Mouse (Mus musculus) brown adipose tissue, adult 24 weeks (tissue): ENCODE data around the gene Dst. TPM values are rescaled to one million over a fixed set of nuclear protein-coding genes. Genes with fewer than 3 reads are reported as not detected.

ENCODE experiments used
- H3K27ac ChIP-seq: fragments of 200-500 bp; replicated peaks from 2 replicates; pipeline ENCODE4 v1.5.1; 2012; ENCODE audit warnings: low read depth, mild to moderate bottlenecking, low read length
- H3K4me1 ChIP-seq: fragments of 200-500 bp; 2 replicates; pipeline ENCODE4 v1.6.1; 2012; ENCODE audit warnings: low read length, mixed read lengths; ENCODE audit not compliant: control insufficient read depth, insufficient read depth, insufficient read length
- H3K4me3 ChIP-seq: fragments of 200-500 bp; 2 replicates; pipeline ENCODE4 v1.5.1; 2012; ENCODE audit warnings: low read depth, mild to moderate bottlenecking, low read length, moderate library complexity; ENCODE audit not compliant: insufficient read depth
- polyA plus RNA-seq: library from polyadenylated mRNA; stranded (reverse); fragments of >200 nt; gene quantifications from 2 replicates; pipeline ENCODE4 v1.2.4, GENCODE M21; 2012; ENCODE audit not compliant: missing spikeins, insufficient read depth, insufficient read length

The Dst gene
- polyA plus RNA-seq, 1 experiment, result 42.7 TPM

DNA sequence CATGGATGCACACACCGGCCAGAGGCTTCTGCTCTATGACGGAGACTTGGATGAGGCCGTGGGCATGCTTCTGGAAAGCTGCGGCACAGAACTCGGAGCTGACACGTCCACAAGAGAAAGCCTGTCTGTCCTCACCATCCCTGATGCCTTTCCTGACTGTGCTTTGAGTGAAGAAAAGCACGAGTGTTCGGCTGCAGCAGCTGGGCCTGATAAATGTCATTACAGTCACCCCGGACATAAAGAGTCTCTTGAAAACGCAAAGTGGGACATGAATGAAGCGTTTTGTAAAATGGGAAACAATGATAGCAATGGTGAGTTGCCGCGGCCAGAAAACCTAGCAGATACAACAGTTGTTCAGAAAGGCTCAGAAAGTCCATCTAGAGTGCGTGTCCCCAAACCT is 281.3 kb downstream of the Dst start:
- no peak overlapping the region for H3K27ac ChIP-seq
- H3K4me3 ChIP-seq, result no peak overlapping the region
- no peaks in the 10 kb centered on the region for H3K4me1 ChIP-seq

DNA sequence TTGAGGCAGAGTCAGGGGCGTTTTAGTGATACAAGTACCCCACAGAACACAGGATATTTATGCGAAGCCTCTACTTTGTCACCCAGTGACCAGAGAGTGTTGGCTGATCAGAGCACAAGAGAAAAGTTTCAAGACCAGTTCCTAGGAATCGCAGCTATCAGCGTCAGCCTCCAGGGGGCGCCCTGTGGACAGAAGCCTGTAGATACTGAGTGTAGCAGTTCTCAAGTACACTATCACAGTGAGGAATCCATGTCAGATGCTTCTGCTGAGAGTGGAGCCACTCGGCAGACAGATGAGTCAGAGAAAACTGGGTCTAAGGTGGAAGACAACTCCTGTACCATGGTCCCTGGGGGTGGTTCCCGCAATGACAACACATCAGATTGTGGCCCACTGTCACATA is 281.9 kb downstream of the Dst start:
- Histone ChIP-seq H3K4me3 (no peak overlapping the region), H3K4me1 (no peaks in the 10 kb centered on the region), H3K27ac (no peak overlapping the region)

GRCm38 (mm10) chr1:34192174-34192573 is 284.1 kb downstream of the Dst start:
- H3K4me3 ChIP-seq, result no peak overlapping the region

DNA sequence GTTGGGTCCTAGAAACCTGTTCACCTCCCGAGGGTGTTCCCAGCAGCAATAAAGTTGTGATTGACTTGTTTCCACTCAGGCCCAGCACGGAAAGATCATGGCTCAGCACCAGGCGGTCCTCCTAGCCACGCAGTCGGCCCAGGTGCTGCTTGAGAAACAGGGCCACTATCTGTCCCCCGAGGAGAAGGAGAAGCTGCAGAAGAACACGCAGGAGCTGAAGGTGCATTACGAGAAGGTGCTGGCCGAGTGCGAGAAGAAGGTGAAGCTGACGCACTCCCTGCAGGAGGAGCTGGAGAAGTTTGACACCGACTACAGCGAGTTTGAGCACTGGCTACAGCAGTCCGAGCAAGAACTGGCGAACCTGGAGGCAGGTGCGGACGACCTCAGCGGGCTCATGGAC is 292.8 kb downstream of the Dst start:
- Histone ChIP-seq H3K4me3 (no peak overlapping the region), H3K4me1 (no peaks in the 10 kb centered on the region), H3K27ac (no peak overlapping the region)

More at GRCm38 (mm10) chr1:34192174-34192573, 284.1 kb downstream of the Dst start:
- Histone ChIP-seq H3K4me1 (no peaks in the 10 kb centered on the region), H3K27ac (no peak overlapping the region)

DNA sequence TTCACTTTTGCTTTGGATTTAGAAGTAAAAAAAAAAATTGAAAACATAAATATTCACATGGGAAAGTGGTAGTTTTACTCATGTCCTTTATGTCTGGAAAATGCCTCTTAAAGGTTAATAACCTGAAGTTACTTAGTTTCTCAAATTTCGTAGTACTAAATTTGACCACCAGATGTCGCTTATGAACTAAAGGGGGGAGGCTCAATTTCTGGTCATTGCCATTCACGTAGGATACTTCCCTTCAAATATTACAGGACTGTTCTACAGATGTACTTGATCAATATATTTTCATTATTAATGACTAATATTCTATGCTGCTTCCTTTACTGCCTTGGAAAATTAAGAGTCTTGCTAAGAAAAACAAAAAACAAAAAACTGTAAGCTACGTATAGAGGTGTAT is 293.5 kb downstream of the Dst start:
- Histone ChIP-seq H3K4me3 (no peak overlapping the region), H3K4me1 (no peaks in the 10 kb centered on the region), H3K27ac (no peak overlapping the region)

DNA sequence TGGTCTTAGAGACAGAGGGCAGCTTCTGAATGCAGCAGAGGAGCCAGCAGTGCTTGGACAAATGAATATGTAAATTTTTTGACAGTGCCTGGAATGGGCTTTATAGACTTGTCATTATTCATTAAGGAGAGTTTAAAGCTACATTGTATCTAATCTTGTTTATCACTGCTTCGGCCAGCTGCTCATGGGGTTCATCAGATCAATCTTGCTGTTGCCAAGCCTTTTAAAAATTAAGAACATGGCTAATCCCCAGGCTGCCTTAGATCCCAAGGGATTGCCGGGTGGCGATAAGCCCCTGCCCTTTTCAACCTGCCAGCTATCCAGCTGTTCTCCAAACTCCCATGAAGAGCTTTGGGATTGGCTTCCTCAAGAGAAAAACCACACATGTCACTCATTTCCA is 303.7 kb downstream of the Dst start:
- Histone ChIP-seq H3K4me3 (no peak overlapping the region), H3K4me1 (no peaks in the 10 kb centered on the region), H3K27ac (no peak overlapping the region)

DNA sequence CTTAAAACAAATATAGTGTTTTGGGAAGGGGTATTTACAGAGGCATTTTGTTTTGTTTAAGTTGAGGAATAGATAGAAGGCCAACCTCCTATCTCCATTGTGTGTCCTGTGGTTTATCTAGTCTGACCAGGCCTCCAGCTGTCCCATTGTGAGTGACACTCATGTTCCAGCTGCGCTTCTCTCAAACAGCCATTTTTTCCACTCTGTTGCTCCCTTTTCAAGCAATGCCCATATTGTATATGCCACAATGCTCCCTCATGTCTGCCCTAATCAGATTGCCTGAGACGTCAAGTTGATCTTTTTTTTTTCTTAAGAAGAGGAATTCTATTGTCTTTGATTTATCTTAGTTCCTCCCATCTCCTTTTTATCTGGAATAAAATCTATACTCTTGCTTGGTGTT is 308.4 kb downstream of the Dst start:
- Histone ChIP-seq H3K4me1 (no peaks in the 10 kb centered on the region), H3K4me3 (no peak overlapping the region), H3K27ac (no peak overlapping the region)

DNA sequence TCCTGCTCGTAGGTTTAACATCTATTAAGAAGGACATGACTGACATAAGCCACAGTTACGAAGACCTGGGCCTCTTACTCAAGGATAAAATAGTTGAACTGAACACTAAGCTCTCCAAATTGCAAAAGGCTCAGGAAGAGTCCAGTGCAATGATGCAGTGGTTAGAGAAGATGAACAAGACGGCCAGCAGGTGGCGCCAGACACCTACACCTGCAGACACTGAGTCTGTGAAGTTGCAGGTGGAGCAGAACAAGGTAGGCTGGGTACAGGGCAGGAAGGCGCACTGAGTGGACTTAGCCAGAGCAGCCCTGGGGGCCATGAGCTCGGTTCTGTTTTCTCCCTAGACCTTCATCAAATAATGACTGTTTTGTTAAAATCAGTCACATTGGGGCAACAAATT is 310.3 kb downstream of the Dst start:
- Histone ChIP-seq H3K4me3 (no peak overlapping the region), H3K27ac (no peak overlapping the region)

GRCm38 (mm10) chr1:34218801-34219200 is 310.8 kb downstream of the Dst start:
- H3K27ac ChIP-seq, result no peak overlapping the region
- H3K4me1 ChIP-seq, result no peaks in the 10 kb centered on the region
- H3K4me3 ChIP-seq, result no peak overlapping the region

More for the DNA sequence above, 310.3 kb downstream of the Dst start:
- H3K4me1 ChIP-seq, result no peaks in the 10 kb centered on the region

DNA sequence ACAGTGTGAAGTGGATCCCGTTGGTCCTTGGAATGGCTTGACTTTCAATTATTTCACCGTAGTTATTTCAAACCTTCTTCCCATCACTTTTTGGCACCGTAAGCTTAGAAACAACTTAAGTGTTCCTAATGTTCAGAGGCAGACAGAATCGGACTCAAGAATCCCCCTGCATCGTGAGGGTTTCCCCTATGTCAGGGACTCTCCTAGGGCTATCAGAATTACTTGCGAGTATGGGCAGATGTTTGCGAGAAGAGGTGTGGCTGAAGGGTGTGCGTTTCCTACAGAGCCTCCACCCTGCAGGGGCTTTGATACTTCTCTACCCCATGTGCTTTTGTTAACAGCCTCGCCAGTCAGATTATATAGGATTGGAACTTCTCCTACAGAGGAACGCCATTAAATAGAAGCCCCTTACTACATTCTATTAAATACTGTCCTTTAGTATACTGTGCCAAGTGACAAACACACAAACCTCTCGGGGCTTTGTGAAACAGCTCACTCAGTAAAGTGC is 312.1 kb downstream of the Dst start:
- no peaks in the 10 kb centered on the region for H3K4me1 ChIP-seq
- no peak overlapping the region for H3K27ac ChIP-seq
- no peak overlapping the region for H3K4me3 ChIP-seq

- Histone ChIP-seq H3K4me1 (no peaks in the 10 kb centered on the region), H3K4me3 (no peak overlapping the region), H3K27ac (no peak overlapping the region)
Measured at GRCm38 (mm10) chr1:34223866-34224265, 315.8 kb downstream of the Dst start.

DNA sequence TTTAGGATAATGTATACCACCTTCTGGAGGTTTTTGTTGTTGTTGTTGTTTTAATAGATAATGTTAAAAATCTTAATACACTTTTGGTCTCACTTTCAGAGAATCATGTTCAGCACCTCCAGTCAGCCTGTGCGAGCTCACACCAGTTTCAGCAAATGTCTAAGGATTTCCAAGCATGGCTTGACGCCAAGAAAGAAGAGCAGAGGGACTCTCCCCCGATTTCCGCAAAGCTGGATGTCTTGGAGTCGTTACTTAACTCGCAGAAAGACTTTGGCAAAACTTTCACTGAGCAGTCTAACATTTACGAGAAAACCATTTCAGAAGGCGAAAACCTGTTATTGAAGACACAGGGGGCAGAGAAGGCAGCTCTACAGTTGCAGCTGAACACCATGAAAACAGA is 319.7 kb downstream of the Dst start:
- Histone ChIP-seq H3K4me1 (no peaks in the 10 kb centered on the region), H3K4me3 (no peak overlapping the region), H3K27ac (no peak overlapping the region)

GRCm38 (mm10) chr1:34231041-34231440 is 323.0 kb downstream of the Dst start:
- no peak overlapping the region for H3K27ac ChIP-seq
- H3K4me1 ChIP-seq, result peaks cover 5% of the 10 kb centered on the region; the same call in 1 of the 2 replicates
- H3K4me3 ChIP-seq, result no peak overlapping the region

GRCm38 (mm10) chr1:34236254-34236723 is 328.3 kb downstream of the Dst start:
- Histone ChIP-seq H3K4me3 (peak overlapping the region; percentile 56), H3K27ac (peak overlapping the region; percentile 26; the same call in 1 of the 2 replicates)

GRCm38 (mm10) chr1:34237211-34237610 is 329.2 kb downstream of the Dst start:
- Histone ChIP-seq H3K4me3 (peak overlapping the region; percentile 30), H3K27ac (0 out of 2 replicates have a peak overlapping the region, but pooled peaks have one; percentile 4)

More at GRCm38 (mm10) chr1:34236254-34236723, 328.3 kb downstream of the Dst start:
- peaks cover 8% of the 10 kb centered on the region; the same call in 1 of the 2 replicates for H3K4me1 ChIP-seq

DNA sequence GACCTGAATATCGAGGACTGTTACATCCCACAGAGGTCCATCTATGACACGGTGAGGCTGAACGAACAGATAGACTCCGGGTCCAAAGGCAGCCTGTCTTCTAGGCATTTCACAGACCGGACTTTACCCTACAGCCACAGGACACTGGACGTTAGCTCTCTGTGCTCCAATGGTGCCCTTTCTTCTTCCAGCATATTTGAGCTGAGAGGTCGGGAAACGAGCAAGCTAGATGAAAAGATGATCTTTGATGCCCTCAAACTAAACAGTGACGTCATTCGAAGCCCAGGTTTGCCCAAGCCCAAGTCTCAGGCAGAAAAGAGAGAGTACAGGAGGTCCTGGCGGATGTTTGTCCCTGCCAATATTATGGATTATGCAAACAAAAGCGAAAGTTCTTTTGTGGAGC is 329.7 kb downstream of the Dst start:
- Histone ChIP-seq H3K4me1 (peaks cover 8% of the 10 kb centered on the region; the same call in 1 of the 2 replicates), H3K4me3 (peak overlapping the region; percentile 30), H3K27ac (0 out of 2 replicates have a peak overlapping the region, but pooled peaks have one; percentile 4)

More at GRCm38 (mm10) chr1:34237211-34237610, 329.2 kb downstream of the Dst start:
- peaks cover 8% of the 10 kb centered on the region; the same call in 1 of the 2 replicates for H3K4me1 ChIP-seq
